Mouse (Mus musculus): Measurements from ENCODE around the gene Pou6f1.
"Not testable (repeated sequence)": the region's sequence is repeated elsewhere in the genome, so short reads cannot be mapped to it uniquely, and the experiment has no call there.

Gene Pou6f1

DNA sequence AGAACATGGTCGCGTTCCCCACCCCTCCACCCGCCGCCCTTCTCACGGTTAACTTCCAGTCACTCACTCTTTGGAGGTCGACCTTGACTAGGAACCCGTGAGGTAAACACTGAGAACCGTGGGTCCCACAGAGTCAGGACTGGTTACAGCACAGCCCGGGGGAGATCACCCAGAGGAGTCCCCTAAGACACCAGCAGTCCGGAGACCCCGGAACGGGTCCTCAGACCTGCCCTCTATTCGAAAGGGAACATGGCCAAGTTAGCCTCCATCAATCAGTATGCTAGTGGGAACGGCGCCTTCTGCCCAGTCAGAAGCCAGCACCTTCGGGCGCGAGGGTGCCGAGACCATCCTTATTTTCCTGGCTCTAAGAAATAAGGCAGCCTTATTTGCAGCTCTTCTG, 16.4 kb upstream of the Pou6f1 start:
- DNase-seq, result no peak

DNA sequence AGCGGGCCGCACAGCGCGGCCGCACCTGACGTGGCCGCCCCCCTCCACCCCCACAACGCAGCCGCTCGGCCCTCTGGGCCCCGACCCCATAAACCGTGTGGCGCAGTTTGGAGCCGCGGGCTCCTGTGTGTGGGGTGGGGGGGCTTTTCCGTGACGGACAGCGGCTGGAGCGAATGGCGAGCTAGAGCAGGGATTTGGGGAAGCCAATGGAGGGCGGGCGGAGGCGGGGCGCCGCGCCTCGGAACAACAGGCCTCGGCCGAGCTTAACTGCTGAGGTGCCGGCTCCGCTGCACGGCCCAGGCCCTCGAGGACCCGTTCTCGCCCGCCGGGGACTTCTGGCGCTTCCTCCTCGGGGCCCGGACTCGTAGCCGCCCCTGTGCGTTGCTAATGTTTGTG, 16.0 kb upstream of the Pou6f1 start:
- DNase-seq, result peak; percentile 88

DNA sequence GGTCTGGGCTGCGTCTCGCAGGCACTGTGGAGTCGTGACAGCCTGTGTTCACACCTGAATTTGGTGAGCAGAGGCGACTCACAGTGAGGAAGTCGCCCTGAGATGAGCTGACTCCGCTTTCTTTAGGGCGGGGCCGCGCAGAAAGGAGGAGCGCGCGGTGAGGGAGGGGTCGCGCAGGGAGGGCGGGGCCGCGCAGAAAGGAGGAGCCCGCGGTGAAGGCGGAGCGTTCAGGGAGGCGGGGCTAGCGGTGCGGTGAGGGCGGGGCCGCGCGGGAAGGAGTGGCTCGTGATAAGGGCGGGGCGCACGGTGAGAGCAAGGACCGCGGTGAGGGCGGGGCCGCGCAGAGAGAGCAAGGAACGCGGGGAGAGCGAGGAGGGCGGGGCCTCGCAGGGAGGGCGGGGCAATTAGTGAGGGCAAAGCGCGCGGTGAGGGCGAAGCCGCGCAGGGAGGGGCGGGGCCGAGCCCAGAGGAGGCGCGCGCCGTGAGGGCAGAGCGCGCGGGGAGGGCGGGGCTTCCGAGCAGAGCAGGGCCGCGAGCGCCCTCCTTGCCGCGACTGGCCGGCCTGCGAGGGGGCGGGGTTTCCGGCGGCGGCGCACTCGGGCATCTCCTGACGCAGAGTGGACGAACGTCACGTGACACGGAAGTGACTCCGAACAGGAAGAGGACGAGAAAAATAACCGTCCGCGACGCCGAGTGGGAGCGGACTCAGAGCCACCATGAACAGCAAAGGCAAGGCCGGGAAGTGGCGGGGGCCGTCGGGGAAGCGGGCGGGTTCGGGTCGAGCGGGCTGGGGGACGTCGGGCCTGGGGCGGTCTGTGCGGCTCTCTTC, 15.4 kb upstream of the Pou6f1 start, which contains the start of gene Dazap2:
Gene Dazap2, plus strand, starts transcription at position 354 of the 829 bp plus-strand sequence.
- peak; percentile 99 for DNase-seq

DNA sequence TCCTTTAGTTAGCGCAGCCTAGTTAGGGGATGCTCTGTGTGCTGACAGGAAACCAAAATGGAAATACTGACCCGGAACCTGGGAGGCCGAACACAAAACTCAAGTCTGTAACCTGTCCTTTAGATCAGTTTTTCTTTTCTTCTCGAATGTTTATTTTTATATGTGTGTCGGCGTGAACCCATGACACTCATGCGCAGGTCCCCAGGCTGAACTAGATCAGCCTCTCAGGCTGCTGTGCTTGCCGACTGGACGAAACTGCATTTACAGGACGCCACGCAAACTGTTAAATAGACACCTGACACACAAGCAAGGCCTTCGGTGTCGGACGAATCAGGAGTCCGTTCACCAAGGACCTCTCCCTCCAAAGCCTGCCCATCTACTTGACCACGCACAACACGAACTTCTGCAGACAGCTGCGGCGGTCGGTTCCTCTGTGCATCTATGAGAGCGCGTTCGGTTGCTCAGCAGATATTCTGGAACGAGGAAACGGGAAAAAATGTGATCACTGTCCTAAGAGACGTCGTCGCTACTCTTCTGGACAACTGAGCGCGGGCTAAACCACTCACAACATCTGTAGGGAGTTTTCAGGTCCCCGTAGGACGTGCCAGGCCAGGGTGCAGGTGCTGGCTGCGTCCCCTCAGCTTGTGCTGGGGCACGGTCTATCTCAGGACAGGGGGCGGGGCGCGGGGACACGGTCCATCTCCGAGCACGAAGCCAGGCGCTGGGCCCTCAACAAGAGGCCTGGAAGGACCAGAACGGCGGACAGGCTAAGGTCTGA, 14.6 kb upstream of the Pou6f1 start:
- no peak for DNase-seq

DNA sequence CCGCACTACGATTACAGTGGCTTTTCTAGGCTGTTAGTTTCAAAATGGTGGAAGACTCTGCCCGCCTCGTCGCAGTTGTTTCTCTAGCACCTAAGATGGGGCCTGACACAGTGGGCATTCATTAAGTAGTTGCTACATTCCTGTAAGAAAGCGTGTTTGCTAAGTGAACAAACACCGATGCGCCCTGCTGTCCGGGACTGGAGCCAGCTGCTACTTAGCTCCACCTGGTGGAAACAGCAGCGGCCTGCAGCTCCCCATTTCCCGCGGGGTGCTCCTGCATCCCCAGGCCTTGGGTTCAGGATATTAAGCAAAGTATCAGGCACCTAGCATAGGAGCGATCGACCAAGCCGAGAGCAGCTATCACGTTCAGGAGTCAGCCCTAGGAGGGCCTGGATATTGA, 13.8 kb upstream of the Pou6f1 start:
- peak; percentile 82 for DNase-seq

DNA sequence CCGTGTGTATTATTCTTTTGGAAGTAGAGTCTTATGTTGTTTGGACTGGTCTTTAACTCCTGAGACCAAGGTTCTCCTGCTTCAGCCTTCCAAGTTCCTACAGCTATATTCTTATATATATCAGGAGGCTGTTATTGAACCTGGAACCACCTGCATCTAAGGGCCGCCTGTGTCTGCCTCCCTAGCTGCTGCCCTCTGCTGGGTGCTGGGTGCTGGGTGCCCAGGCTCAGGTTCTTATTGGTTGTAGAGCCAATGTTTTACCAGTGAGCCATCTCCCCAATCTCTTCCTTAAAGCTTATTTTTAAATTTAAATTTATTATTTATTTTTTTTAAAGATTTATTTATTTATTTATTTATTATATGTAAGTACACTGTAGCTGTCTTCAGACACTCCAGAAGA, 12.6 kb upstream of the Pou6f1 start:
- no peak for DNase-seq

DNA sequence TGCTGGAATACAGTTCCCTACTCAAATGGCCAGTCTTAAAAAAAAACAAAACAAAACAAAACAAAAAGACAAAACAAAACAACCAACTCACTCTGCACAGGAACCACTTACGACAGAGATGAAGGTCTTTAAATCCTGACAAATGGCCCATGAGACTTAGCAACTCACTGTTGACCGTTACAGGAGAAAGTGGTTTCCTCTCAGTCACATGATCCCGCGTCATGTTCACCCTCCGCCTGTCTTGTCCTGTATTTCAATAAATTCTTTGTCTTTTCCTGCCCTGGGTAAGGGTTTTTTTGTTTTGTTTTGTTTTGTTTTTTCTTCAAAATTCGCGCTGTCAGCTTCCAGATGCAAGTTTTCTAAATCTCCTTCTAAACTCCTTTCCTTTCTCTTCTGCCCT, 12.2 kb upstream of the Pou6f1 start:
- no peak for DNase-seq

DNA sequence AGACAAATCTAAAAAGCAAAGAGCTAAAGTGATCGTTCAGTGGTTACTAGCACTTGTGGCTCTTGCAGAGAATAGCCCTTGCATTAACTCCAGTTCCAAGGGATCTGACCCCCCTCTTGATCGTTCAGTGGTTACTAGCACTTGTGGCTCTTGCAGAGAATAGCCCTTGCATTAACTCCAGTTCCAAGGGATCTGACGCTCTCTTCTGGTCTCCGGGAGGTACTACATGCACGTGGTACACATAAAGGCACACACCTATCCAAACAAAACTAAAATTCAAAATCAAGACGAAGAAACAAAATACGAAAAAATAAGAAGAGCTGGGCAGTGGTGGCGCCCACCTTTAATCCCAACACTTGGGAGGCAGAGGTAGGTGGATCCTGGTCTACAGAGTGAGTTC, 6.9 kb upstream of the Pou6f1 start:
- not testable (repeated sequence) for DNase-seq

DNA sequence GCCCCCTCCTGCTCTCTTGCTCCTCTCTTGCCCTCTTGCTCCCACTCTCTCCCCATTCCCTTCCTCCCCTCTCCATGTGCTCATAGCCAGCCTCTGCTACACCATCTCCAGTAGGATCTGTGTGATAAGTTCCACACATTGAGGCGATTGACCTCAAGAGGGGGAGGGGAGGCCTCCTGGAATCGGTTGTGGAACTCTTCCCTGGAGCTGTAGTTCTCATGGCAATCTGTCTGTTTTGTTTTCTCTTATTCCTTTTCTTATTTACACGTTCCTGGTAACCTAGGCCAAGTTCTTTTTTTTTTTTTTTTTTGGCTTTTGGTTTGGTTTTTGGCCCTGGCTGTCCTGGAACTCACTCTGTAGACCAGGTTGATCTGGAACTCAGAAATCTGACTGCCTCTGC, 1.9 kb upstream of the Pou6f1 start:
- DNase-seq, result no peak

DNA sequence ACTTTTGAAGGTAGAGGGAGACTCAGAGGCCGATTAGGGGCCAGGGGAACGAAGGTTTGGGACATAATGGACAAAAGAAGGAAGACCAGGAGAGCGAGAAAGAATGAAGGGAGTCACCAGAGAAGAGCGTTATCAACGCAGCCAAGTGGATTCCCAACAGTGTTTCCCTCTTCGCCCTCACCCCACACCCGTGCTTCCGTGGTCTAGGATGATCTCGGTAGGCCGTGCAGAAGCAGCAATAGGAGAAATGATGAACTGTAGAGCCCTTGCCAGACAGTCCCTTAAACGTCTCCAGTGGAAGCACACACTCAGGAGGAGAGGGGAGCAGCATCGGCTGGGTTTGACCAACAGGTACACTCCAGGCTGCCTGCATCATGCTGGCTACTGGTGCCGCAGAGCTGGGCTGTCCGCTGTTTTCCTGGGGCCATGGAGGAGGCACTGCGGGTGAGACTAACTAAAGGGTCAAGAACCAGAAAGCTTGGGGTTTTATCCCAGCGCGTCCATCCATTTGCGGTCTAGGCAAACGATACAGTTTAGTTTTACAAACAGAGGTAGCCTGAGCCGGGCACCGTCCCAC, 1.0 kb upstream of the Pou6f1 start:
- no peak for DNase-seq

DNA sequence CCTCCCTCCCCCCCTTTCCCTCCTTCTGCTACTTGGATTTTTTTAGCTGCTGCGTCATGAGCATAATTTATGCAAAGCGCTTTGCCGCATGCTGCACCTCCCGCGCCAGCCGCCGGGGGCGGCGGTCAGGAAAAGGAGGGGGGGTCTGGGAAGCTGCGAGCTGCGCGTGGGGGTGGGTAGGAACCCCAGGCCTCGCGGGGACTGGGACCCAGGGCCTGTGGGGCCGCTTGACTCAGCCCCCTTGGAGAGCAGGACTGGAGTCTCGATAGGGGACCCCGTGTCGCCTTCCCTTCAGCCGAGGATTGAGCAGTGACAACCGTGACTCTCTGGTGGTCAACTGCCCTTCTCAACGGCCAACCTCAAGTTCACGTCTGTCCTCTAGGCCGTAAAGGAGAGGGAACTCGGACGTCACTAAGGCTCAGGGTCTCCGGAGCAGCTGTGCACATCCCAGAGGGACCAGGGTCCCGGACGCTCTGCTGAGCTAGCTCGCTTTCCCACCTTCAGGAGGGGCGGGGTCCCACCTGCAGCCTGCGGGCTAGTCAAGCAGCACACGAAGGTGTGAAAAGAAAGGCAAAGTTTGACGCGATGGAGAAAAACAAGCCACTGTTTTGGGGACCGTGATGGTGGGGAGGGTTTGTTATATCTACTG, 387 bp upstream of the Pou6f1 start:
- DNase-seq, result peak; percentile 81

DNA sequence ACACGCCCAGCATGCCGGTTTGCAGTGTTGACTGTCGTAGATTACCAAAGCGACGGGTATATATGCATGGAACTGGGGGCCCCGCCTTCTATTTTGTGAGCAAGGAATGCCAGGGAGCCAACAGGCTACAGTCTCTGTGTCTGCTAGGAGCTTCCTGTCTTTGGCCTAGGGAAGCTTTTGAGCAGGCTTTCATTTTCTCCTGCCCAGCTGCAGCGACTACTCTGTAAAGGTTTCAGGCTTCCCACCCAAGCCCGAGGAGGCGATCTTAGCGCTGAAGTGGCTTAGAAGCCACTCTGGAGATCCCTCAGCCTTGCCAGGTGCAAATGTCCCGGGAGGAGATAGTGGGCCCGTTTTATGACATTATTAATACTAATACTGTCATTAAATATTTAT, 905 bp downstream of the Pou6f1 start:
- peak; percentile 56 for DNase-seq

DNA sequence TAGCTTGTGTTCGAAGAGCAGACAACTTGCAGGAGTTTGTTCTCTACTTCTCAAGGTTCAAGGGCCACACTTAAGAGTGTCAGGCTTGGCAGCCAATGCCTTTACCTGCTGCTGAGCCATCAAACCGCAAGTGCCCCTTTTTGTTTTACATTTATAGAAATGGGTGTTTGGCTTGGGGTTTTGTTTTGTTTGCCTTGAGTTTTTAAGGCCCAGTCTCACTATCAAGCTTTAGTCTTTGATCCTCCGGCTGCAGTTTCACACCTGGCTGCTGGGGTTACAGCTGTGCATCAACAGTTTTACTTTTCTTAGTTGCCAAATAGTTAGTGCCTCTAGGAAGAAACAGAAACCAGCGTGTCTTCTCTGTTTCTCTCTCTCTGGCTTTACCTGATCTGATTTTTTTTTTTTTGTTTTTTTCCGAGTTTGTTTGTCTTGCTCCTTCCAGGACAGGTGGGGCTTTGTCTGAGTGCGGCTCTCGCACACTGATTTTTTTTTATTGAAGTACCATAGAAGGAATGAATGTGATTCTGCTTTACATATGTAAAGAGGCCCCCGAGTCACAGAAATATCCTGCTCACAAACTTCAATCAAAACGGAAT, 1.4 kb downstream of the Pou6f1 start:
- DNase-seq, result no peak

DNA sequence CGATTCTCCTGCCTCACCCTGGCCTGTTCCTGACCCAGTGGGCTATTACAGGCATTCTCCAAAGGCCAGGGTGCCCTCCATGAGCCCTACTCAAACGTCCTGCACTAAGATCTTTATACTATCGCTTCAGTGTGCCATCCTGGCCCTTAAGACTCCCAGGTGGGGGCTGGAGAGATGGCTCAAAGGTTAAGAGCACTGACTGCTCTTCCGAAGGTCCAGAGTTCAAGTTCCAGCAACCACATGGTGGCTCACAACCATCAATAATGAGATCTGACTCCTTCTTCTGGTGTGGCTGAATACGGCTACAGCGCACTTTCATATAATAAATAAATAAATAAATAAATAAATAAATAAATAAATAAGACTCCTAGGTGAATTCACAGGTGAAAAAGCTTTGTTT, 7.0 kb downstream of the Pou6f1 start:
- DNase-seq, result no peak

DNA sequence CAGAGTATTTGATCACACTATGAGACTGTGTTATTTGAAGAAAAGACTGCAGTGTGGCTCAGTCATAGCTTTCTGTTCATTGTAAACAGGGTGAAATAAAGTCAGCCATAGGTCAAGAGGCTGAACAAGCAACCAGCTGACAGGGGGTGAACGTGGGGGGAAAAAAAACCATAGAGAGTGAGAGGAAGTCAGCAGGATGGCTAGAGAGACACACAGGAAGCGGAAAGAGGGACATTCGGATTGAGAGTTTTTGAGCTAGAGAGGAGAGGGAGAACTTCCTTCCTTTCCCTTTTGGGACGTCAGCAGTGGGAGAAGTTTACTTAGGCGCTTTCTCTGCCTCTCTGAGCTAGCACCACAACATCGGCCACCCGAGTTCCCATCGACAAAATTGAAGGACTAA, 9.3 kb downstream of the Pou6f1 start:
- no peak for DNase-seq

DNA sequence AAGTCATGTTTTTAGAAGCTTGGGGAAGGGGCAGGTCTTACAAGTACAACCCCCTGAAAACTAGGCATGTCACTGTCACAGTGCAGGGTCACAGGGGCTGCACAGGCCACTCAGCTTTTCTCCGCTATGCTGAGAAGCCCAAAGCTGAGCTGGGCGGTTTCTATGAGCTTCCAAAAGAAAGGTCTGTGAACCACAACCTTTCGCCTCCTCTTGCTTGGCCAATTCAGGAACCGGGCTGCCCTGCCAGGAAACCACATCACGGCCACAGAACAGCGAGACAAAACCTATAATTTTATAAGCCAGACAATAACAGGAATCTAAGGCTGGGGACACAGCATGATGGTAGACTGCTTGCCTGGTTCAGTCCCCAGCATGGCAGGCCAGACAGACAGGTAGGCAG, 11.5 kb downstream of the Pou6f1 start:
- DNase-seq, result no peak

DNA sequence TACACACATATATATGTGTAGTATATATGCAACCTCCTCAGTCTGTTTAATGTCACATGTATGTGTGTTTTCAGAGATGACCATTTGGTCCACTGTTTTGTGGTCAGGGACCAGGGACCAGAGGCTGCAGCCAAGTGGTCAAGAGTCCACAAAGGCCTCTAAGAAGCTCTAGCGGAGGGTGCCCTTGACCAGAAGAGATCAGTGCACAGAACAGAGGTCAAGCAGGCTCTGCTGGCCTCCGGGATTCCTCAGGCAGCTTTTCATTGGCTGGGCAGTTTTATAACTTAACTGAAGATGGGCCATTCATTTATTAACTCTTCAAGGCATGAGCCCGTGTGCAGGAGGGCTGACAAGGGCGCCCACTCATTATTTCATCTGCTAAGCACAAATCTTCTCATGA, 12.6 kb downstream of the Pou6f1 start:
- DNase-seq, result no peak

DNA sequence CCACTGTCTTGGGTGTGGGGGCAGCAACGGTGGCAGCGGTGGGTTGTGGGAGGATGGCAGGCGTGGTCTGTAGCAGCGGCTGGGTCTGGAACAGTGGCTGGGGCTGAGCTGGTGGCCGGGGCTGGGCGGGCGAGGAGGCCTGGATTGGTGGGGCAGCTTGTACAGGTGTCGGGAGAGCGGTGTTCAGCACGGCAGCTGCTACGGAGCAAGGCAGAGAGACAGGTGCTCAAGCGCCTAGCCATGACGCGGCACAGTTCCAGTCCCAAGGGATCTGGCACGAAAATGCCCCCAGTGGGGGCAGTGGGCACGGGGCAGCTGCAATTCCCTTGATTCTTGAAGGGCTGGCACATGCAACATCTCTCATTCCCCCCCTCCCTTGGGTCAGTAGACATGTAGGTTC, 13.9 kb downstream of the Pou6f1 start:
- DNase-seq, result no peak

DNA sequence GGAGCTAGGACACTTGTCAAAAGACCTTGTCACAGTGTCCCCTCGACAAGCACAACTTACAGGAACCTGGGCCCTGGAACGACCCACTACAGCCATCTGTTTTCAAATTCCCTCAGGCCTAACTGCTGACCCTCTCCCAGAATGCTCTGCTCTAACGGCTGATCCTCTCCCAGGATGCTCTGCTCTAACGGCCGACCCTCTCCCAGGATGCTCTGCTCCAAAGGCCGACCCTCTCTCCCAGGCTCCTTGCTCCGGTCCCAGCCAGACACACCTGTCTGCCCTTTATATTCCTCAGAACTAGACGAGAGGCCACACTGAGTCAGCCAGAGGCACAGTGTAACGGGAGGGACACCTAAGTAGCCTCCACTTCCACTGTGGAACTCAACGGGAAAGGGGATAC, 19.7 kb downstream of the Pou6f1 start:
- no peak for DNase-seq

DNA sequence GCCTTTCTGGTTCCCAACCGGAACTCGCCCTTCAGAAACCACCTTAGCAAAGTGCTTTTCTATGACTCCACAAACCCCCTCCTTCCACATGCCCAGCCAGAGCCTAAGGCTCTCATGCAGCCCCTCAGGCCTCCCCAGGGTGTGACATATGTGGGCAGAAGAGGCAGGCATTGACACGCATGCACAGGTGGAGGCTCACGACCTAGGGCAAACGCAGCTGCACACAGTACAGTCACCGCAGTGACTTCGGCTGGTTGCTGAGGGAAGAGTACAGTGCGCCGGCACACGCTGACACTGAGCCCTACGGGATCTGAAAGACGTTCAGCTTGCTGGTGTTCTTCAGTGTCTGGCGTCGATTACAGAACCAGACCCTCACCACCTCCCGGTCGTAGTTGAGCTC, 21.8 kb downstream of the Pou6f1 start:
- no peak for DNase-seq

DNA sequence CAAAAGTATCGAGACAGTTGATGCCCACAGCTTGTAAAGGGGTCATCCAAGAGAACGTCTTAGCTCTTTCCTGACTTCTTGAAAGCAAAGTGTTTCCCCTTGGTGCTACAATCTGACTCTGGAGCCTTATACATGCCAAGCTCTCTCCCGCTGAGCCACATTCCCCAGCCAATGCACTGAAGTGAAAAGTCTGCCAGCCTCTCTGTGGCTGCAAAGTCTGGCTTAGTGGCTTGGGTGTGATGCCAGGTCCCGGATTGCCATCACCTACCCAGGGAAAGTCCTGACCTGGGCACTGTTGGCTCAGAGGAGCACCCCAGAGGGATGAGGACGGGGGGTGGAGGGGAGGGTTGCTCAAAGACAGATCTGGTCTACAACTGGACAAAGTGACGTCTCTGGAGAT, 23.0 kb downstream of the Pou6f1 start:
- DNase-seq, result no peak

DNA sequence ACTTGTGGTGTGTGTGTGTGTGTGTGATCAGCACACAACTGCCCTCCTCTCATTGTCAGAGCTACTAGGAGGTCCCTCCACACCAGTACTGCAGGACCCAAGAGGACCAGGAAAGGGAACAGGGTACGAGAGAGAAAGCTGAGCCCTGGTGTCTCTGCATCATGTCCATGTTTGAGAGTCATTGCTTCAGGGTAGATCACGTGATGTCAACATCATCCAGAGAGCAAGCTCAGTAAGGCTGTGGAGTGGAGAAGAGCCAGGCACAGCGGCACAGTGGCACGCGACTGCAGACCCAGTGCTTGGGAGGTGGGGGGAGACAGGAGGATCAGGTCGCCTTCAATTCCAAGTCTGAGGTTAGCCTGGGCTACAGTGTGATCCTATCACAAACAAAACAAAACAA, 23.4 kb downstream of the Pou6f1 start:
- DNase-seq, result no peak

DNA sequence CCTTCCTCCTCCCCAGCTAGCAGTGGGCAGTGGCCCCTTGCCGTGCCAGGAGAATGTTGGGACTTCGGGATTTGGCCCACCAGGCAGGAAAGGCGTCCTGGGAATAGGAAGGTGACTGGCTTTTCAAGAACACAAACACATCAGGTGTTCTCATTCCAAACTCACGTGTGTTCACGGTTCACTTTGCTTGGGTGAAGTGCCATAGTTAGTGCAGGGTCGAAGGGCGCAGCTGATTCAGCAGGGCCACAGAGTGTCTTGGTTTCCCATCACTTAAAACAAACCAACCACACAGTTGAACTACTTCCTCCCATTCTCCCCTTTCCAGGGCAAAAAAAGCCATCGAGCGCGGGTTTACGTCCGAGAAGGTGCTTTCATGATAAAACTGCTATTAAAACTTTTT, 24.4 kb downstream of the Pou6f1 start:
- no peak for DNase-seq
